Mouse (Mus musculus): ENCODE measurements around the gene Trpm8. TPM values are rescaled to one million over a fixed set of nuclear protein-coding genes. Genes with fewer than 3 reads are reported as not detected.

Gene Trpm8
- polyA plus RNA-seq, 1 experiment = 0.02 TPM

GRCm38 (mm10) chr1:88259643-88260024, 17.8 kb upstream of the Trpm8 start:
- H3K4me2 ChIP-seq (ENCODE audit: low read depth) = no peak overlapping the region
- no peaks in the 10 kb centered on the region for H3K79me2 ChIP-seq (ENCODE audit: control insufficient read depth, insufficient read depth)
- no peak overlapping the region for H3K4me3 ChIP-seq
- H3ac ChIP-seq (ENCODE audit: control insufficient read depth, insufficient read length) = no peak overlapping the region
- H3K36me3 ChIP-seq (ENCODE audit: control insufficient read depth, insufficient read depth) = peaks cover 15% of the 10 kb centered on the region
- no peaks in the 10 kb centered on the region for H3K27me3 ChIP-seq (ENCODE audit: control insufficient read depth, insufficient read depth, insufficient read length)
- TF ChIP-seq SRF (IDR thresholded peaks at IDR 0.05; ENCODE audit: control insufficient read depth, insufficient read length, low read depth) (no peak), TCF3 (IDR thresholded peaks at IDR 0.05; ENCODE audit: insufficient read length, low read depth) (no peak), CEBPB (IDR thresholded peaks at IDR 0.05; ENCODE audit: insufficient read depth, poor library complexity, severe bottlenecking) (no peak), MAX (IDR thresholded peaks at IDR 0.05; ENCODE audit: low read depth) (no peak), POLR2A (IDR thresholded peaks at IDR 0.05; ENCODE audit: insufficient read length, low read depth) (no peak), E2F4 (IDR thresholded peaks at IDR 0.05; ENCODE audit: insufficient read depth) (no peak), MYOD1 (IDR thresholded peaks at IDR 0.05; ENCODE audit: control insufficient read depth in 1 of 3, insufficient read length in 2 of 3, low read depth in 2 of 3) (no peak), REST (IDR thresholded peaks at IDR 0.05; ENCODE audit: insufficient read depth, insufficient read length) (no peak), MYOG (IDR thresholded peaks at IDR 0.05; ENCODE audit: control insufficient read depth in 1 of 3, insufficient read depth in 1 of 3, insufficient read length in 2 of 3, low read depth in 2 of 3) (no peak), TCF12 (IDR thresholded peaks at IDR 0.05; ENCODE audit: insufficient read depth, poor library complexity, severe bottlenecking) (no peak), USF1 (IDR thresholded peaks at IDR 0.05; ENCODE audit: low read depth) (no peak)

GRCm38 (mm10) chr1:88260114-88260513, 17.3 kb upstream of the Trpm8 start:
- Histone ChIP-seq H3K79me2 (ENCODE audit: control insufficient read depth, insufficient read depth) (no peaks in the 10 kb centered on the region), H3K27me3 (ENCODE audit: control insufficient read depth, insufficient read depth, insufficient read length) (no peaks in the 10 kb centered on the region), H3K36me3 (ENCODE audit: control insufficient read depth, insufficient read depth) (peaks cover 20% of the 10 kb centered on the region), H3K4me3 (no peak overlapping the region), H3ac (ENCODE audit: control insufficient read depth, insufficient read length) (no peak overlapping the region), H3K4me2 (ENCODE audit: low read depth) (no peak overlapping the region)
- TF ChIP-seq MAX (IDR thresholded peaks at IDR 0.05; ENCODE audit: low read depth) = no peak
- no peak for TF ChIP-seq MYOD1 (IDR thresholded peaks at IDR 0.05; ENCODE audit: control insufficient read depth in 1 of 3, insufficient read length in 2 of 3, low read depth in 2 of 3)
- TF ChIP-seq POLR2AphosphoS2 (IDR thresholded peaks at IDR 0.05; ENCODE audit: insufficient read length, low read depth) = no peak

- H3K27me3 ChIP-seq (ENCODE audit: control insufficient read depth, insufficient read depth, insufficient read length) = no peaks in the 10 kb centered on the region
- no peaks in the 10 kb centered on the region for H3K79me2 ChIP-seq (ENCODE audit: control insufficient read depth, insufficient read depth)
- H3K4me2 ChIP-seq (ENCODE audit: low read depth) = no peak overlapping the region
- H3K36me3 ChIP-seq (ENCODE audit: control insufficient read depth, insufficient read depth) = peaks cover 27% of the 10 kb centered on the region
- H3K4me3 ChIP-seq = no peak overlapping the region
- H3ac ChIP-seq (ENCODE audit: control insufficient read depth, insufficient read length) = no peak overlapping the region
- TF ChIP-seq MYOD1 (IDR thresholded peaks at IDR 0.05; ENCODE audit: control insufficient read depth in 1 of 3, insufficient read length in 2 of 3, low read depth in 2 of 3) (no peak), CEBPB (IDR thresholded peaks at IDR 0.05; ENCODE audit: insufficient read depth, poor library complexity, severe bottlenecking) (no peak), REST (IDR thresholded peaks at IDR 0.05; ENCODE audit: insufficient read depth, insufficient read length) (no peak), MAX (IDR thresholded peaks at IDR 0.05; ENCODE audit: low read depth) (no peak), USF1 (IDR thresholded peaks at IDR 0.05; ENCODE audit: low read depth) (no peak), POLR2A (IDR thresholded peaks at IDR 0.05; ENCODE audit: insufficient read length, low read depth) (no peak), E2F4 (IDR thresholded peaks at IDR 0.05; ENCODE audit: insufficient read depth) (no peak), MYOG (IDR thresholded peaks at IDR 0.05; ENCODE audit: control insufficient read depth in 1 of 3, insufficient read depth in 1 of 3, insufficient read length in 2 of 3, low read depth in 2 of 3) (no peak), POLR2AphosphoS2 (IDR thresholded peaks at IDR 0.05; ENCODE audit: insufficient read length, low read depth) (no peak), SRF (IDR thresholded peaks at IDR 0.05; ENCODE audit: control insufficient read depth, insufficient read length, low read depth) (no peak), TCF12 (IDR thresholded peaks at IDR 0.05; ENCODE audit: insufficient read depth, poor library complexity, severe bottlenecking) (no peak), TCF3 (IDR thresholded peaks at IDR 0.05; ENCODE audit: insufficient read length, low read depth) (no peak)
Observed at GRCm38 (mm10) chr1:88260604-88261377, 16.7 kb upstream of the Trpm8 start.

DNA sequence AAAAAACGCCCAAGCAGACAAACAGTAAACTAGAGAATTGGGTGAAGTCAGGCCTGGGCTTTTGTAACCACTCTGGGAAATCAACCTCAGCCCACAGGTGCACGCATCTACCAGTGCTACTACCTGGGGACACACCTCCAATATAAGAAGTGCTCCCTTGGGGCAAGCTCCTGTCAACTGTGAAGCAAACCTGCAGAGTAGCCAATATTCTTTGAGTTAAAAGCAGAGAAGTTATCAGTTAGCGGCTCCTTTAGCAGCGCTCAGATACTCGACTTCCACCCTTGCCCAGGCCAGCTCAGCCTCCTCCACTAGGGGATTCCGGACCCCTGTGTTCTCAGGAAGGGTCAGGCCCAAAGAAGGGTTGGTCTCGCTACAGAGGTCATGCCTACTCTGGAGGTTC, 15.8 kb upstream of the Trpm8 start:
- peaks cover 36% of the 10 kb centered on the region for H3K36me3 ChIP-seq (ENCODE audit: control insufficient read depth, insufficient read depth)
- H3K27me3 ChIP-seq (ENCODE audit: control insufficient read depth, insufficient read depth, insufficient read length) = no peaks in the 10 kb centered on the region
- TF ChIP-seq USF1 (IDR thresholded peaks at IDR 0.05; ENCODE audit: low read depth) = no peak
- TF ChIP-seq SRF (IDR thresholded peaks at IDR 0.05; ENCODE audit: control insufficient read depth, insufficient read length, low read depth) = no peak
- no peak for TF ChIP-seq TCF12 (IDR thresholded peaks at IDR 0.05; ENCODE audit: insufficient read depth, poor library complexity, severe bottlenecking)
- no peak for TF ChIP-seq E2F4 (IDR thresholded peaks at IDR 0.05; ENCODE audit: insufficient read depth)
- no peak for TF ChIP-seq POLR2A (IDR thresholded peaks at IDR 0.05; ENCODE audit: insufficient read length, low read depth)
- TF ChIP-seq CEBPB (IDR thresholded peaks at IDR 0.05; ENCODE audit: insufficient read depth, poor library complexity, severe bottlenecking) = no peak
- no peak for TF ChIP-seq MYOG (IDR thresholded peaks at IDR 0.05; ENCODE audit: control insufficient read depth in 1 of 3, insufficient read depth in 1 of 3, insufficient read length in 2 of 3, low read depth in 2 of 3)
- no peak for TF ChIP-seq MYOD1 (IDR thresholded peaks at IDR 0.05; ENCODE audit: control insufficient read depth in 1 of 3, insufficient read length in 2 of 3, low read depth in 2 of 3)
- no peak for TF ChIP-seq MAX (IDR thresholded peaks at IDR 0.05; ENCODE audit: low read depth)
- TF ChIP-seq POLR2AphosphoS2 (IDR thresholded peaks at IDR 0.05; ENCODE audit: insufficient read length, low read depth) = no peak
- no peak for TF ChIP-seq TCF3 (IDR thresholded peaks at IDR 0.05; ENCODE audit: insufficient read length, low read depth)
- no peak for TF ChIP-seq REST (IDR thresholded peaks at IDR 0.05; ENCODE audit: insufficient read depth, insufficient read length)
- H3K4me2 ChIP-seq (ENCODE audit: low read depth) = peak overlapping the region; percentile 37
- H3K79me2 ChIP-seq (ENCODE audit: control insufficient read depth, insufficient read depth) = no peaks in the 10 kb centered on the region
- H3K4me3 ChIP-seq = no peak overlapping the region
- H3ac ChIP-seq (ENCODE audit: control insufficient read depth, insufficient read length) = no peak overlapping the region
